Mouse (Mus musculus) spleen, adult 18-20 months (tissue): ENCODE data around the gene Smim12.

Experiments
- DNase-seq, 2 experiments: peaks; one replicate each; pipeline ENCODE4 v3.0.0; 2022; ENCODE audit warnings: mixed read lengths in 2 of 2

Smim12 gene

GRCm38 (mm10) chr4:127243552-127243951 is at the start of gene Smim12:
Gene Smim12 (plus strand): TSS chr4:127243784.
- peak; percentile 96 to 99 for DNase-seq

- DNase-seq, result no peak
Observed at GRCm38 (mm10) chr4:127194477-127195269, 48.9 kb upstream of the Smim12 start.

- DNase-seq, result no peak
Observed at GRCm38 (mm10) chr4:127198609-127199008, 45.0 kb upstream of the Smim12 start.

GRCm38 (mm10) chr4:127199406-127199805 is 44.2 kb upstream of the Smim12 start:
- peak in 1 of 2 experiments; percentile 6 for DNase-seq

- no peak for DNase-seq
Observed at GRCm38 (mm10) chr4:127200164-127200722, 43.3 kb upstream of the Smim12 start.

- DNase-seq, result no peak
Observed at GRCm38 (mm10) chr4:127200769-127201617, 42.6 kb upstream of the Smim12 start.

- no peak for DNase-seq
Observed at GRCm38 (mm10) chr4:127203081-127203480, 40.5 kb upstream of the Smim12 start.

- DNase-seq, result no peak
Observed at GRCm38 (mm10) chr4:127211318-127211717, 32.3 kb upstream of the Smim12 start.

- DNase-seq, result no peak
Observed at GRCm38 (mm10) chr4:127214510-127214909, 29.1 kb upstream of the Smim12 start.

GRCm38 (mm10) chr4:127215103-127215502 is 28.5 kb upstream of the Smim12 start:
- DNase-seq, result no peak

GRCm38 (mm10) chr4:127215799-127216198 is 27.8 kb upstream of the Smim12 start:
- DNase-seq, result no peak

GRCm38 (mm10) chr4:127216251-127216651 is 27.3 kb upstream of the Smim12 start:
- no peak for DNase-seq

GRCm38 (mm10) chr4:127217048-127217447 is 26.5 kb upstream of the Smim12 start:
- no peak for DNase-seq

GRCm38 (mm10) chr4:127223291-127223690 is 20.3 kb upstream of the Smim12 start:
- no peak for DNase-seq

GRCm38 (mm10) chr4:127223755-127224154 is 19.8 kb upstream of the Smim12 start:
- no peak for DNase-seq

GRCm38 (mm10) chr4:127224444-127225100 is 19.0 kb upstream of the Smim12 start:
- no peak for DNase-seq

- no peak for DNase-seq
Observed at GRCm38 (mm10) chr4:127226067-127226466, 17.5 kb upstream of the Smim12 start.

GRCm38 (mm10) chr4:127227051-127227673 is 16.4 kb upstream of the Smim12 start:
- DNase-seq, result no peak

- DNase-seq, result no peak
Observed at GRCm38 (mm10) chr4:127232028-127232427, 11.6 kb upstream of the Smim12 start.

GRCm38 (mm10) chr4:127232551-127232950 is 11.0 kb upstream of the Smim12 start:
- no peak for DNase-seq

- no peak for DNase-seq
Observed at GRCm38 (mm10) chr4:127233416-127234125, 10.0 kb upstream of the Smim12 start.
